Mouse (Mus musculus): ENCODE data around the gene Wfdc16. TPM values are rescaled to one million over a fixed set of nuclear protein-coding genes. Genes with fewer than 3 reads are reported as not detected.
"Not testable (repeated sequence)": the region's sequence is repeated elsewhere in the genome, so short reads cannot be mapped to it uniquely, and the experiment has no call there.

Gene Wfdc16
- polyA plus RNA-seq, 1 experiment, result 0.12 TPM

- no peaks in the 10 kb centered on the region for H3K4me1 ChIP-seq (ENCODE audit: control insufficient read depth, insufficient read depth, low read length)
- H3K36me3 ChIP-seq (ENCODE audit: control insufficient read depth, insufficient read depth, low read length), result no peaks in the 10 kb centered on the region
- H3K27me3 ChIP-seq (ENCODE audit: control insufficient read depth, insufficient read depth, low read length), result no peaks in the 10 kb centered on the region
- H3K4me3 ChIP-seq (ENCODE audit: control insufficient read depth, low read depth, low read length), result no peak overlapping the region
- TF ChIP-seq POLR2A (IDR thresholded peaks at IDR 0.05; ENCODE audit: control insufficient read depth, low read depth, low read length) (no peak), CTCF (IDR thresholded peaks at IDR 0.05; ENCODE audit: control insufficient read depth, insufficient read depth, insufficient replicate concordance, low read depth, low read length) (peak; percentile 28; the same call in 1 of the 2 replicates)
- no peak overlapping the region for H3K27ac ChIP-seq (ENCODE audit: control insufficient read depth, insufficient read depth, low read depth, low read length)
Observed at GRCm38 (mm10) chr2:164600179-164600578, 38.4 kb downstream of the Wfdc16 start.

GRCm38 (mm10) chr2:164593494-164593893 is 45.1 kb downstream of the Wfdc16 start, which contains the start of gene Eppin:
Gene Eppin, minus strand, starts transcription at chr2:164593594.
- TF ChIP-seq POLR2A (IDR thresholded peaks at IDR 0.05; ENCODE audit: control insufficient read depth, low read depth, low read length) (no peak), CTCF (IDR thresholded peaks at IDR 0.05; ENCODE audit: control insufficient read depth, insufficient read depth, insufficient replicate concordance, low read depth, low read length) (no peak)
- Histone ChIP-seq H3K4me1 (ENCODE audit: control insufficient read depth, insufficient read depth, low read length) (peaks cover 13% of the 10 kb centered on the region), H3K27ac (ENCODE audit: control insufficient read depth, insufficient read depth, low read depth, low read length) (peak within 1 kb of the TSS; percentile 83), H3K4me3 (ENCODE audit: control insufficient read depth, low read depth, low read length) (no peak within 1 kb of the TSS), H3K36me3 (ENCODE audit: control insufficient read depth, insufficient read depth, low read length) (no peaks in the 10 kb centered on the region), H3K27me3 (ENCODE audit: control insufficient read depth, insufficient read depth, low read length) (no peaks in the 10 kb centered on the region)

GRCm38 (mm10) chr2:164592014-164592413 is 46.6 kb downstream of the Wfdc16 start:
- no peaks in the 10 kb centered on the region for H3K27me3 ChIP-seq (ENCODE audit: control insufficient read depth, insufficient read depth, low read length)
- H3K27ac ChIP-seq (ENCODE audit: control insufficient read depth, insufficient read depth, low read depth, low read length), result peak overlapping the region; percentile 83
- TF ChIP-seq CTCF (IDR thresholded peaks at IDR 0.05; ENCODE audit: control insufficient read depth, insufficient read depth, insufficient replicate concordance, low read depth, low read length), result peak; percentile 39; the same call in 1 of the 2 replicates
- no peak for TF ChIP-seq POLR2A (IDR thresholded peaks at IDR 0.05; ENCODE audit: control insufficient read depth, low read depth, low read length)
- H3K4me3 ChIP-seq (ENCODE audit: control insufficient read depth, low read depth, low read length), result no peak overlapping the region
- no peaks in the 10 kb centered on the region for H3K36me3 ChIP-seq (ENCODE audit: control insufficient read depth, insufficient read depth, low read length)
- H3K4me1 ChIP-seq (ENCODE audit: control insufficient read depth, insufficient read depth, low read length), result peaks cover 13% of the 10 kb centered on the region

- peaks cover 14% of the 10 kb centered on the region for H3K4me1 ChIP-seq (ENCODE audit: control insufficient read depth, insufficient read depth, low read length)
- H3K4me3 ChIP-seq (ENCODE audit: control insufficient read depth, low read depth, low read length); H3K36me3 ChIP-seq (ENCODE audit: control insufficient read depth, insufficient read depth, low read length); H3K27me3 ChIP-seq (ENCODE audit: control insufficient read depth, insufficient read depth, low read length): not testable (repeated sequence)
- H3K27ac ChIP-seq (ENCODE audit: control insufficient read depth, insufficient read depth, low read depth, low read length), result peak within 1 kb of the TSS; percentile 51
- TF ChIP-seq POLR2A (IDR thresholded peaks at IDR 0.05; ENCODE audit: control insufficient read depth, low read depth, low read length), result 0 out of 2 replicates have a peak, but pooled peaks have one; percentile 29
Observed at GRCm38 (mm10) chr2:164585025-164585725, 53.4 kb downstream of the Wfdc16 start, which contains the start of gene Wfdc6a. Gene Wfdc6a, minus strand, starts transcription at chr2:164585447.

Other genes starting within 250 kb of the Wfdc16 start
- gene Slpi, start 249.7 kb downstream of the Wfdc16 start, polyA plus RNA-seq (2012; rRNA removed), result 2.2 and 2.8 TPM in 2 replicates
- gene Rbpjl, start 235.7 kb downstream of the Wfdc16 start, polyA plus RNA-seq (2012; rRNA removed), result 0.04 and 0.05 TPM in 2 replicates
- 0.19 and 0.26 TPM in 2 replicates for gene Matn4, start 233.6 kb downstream of the Wfdc16 start, polyA plus RNA-seq (2012; rRNA removed)
- gene Sdc4, start 194.9 kb downstream of the Wfdc16 start, polyA plus RNA-seq (2012; rRNA removed), result 12.2 and 16.6 TPM in 2 replicates
- gene Sys1, start 181.8 kb downstream of the Wfdc16 start, polyA plus RNA-seq (2012; rRNA removed), result 26.1 and 26.4 TPM in 2 replicates
- gene Gm20458, start 177.8 kb downstream of the Wfdc16 start, polyA plus RNA-seq (2012; rRNA removed), result 5.0 and 5.6 TPM in 2 replicates
- gene Trp53tg5, start 165.1 kb downstream of the Wfdc16 start, polyA plus RNA-seq (2012; rRNA removed), result 97.8 and 104 TPM in 2 replicates
- 16.5 and 17.0 TPM in 2 replicates for gene Dbndd2, start 152.7 kb downstream of the Wfdc16 start, polyA plus RNA-seq (2012; rRNA removed)
- gene Pigt, start 141.3 kb downstream of the Wfdc16 start, polyA plus RNA-seq (2012; rRNA removed), result 77.6 and 85.6 TPM in 2 replicates
- 0.51 and 0.72 TPM in 2 replicates for gene Wfdc2, start 76.4 kb downstream of the Wfdc16 start, polyA plus RNA-seq (2012; rRNA removed)
- 37.5 TPM in 1 of 2 replicates, not detected in the other for gene Spint3, start 65.3 kb downstream of the Wfdc16 start, polyA plus RNA-seq (2012; rRNA removed)
- gene Wfdc6a, start 53.3 kb downstream of the Wfdc16 start, polyA plus RNA-seq (2012; rRNA removed), result 23.9 and 25.0 TPM in 2 replicates
- 52.4 and 70.8 TPM in 2 replicates for gene Eppin, start 45.2 kb downstream of the Wfdc16 start, polyA plus RNA-seq (2012; rRNA removed)
- 2.4 and 17.5 TPM in 2 replicates for gene Wfdc6b, start 25.3 kb downstream of the Wfdc16 start, polyA plus RNA-seq (2012; rRNA removed)
- 3.8 and 15.4 TPM in 2 replicates for gene Wfdc8, start 25.2 kb downstream of the Wfdc16 start, polyA plus RNA-seq (2012; rRNA removed)
- gene Wfdc10, start 17.2 kb upstream of the Wfdc16 start, polyA plus RNA-seq (2012; rRNA removed), result 163 and 447 TPM in 2 replicates
- 0.48 and 29.2 TPM in 2 replicates for gene Wfdc9, start 17.8 kb upstream of the Wfdc16 start, polyA plus RNA-seq (2012; rRNA removed)
- gene Wfdc11, start 35.3 kb upstream of the Wfdc16 start, polyA plus RNA-seq (2012; rRNA removed), result 0.20 TPM in 1 of 2 replicates, not detected in the other
- 0.32 and 36.5 TPM in 2 replicates for gene Wfdc13, start 46.3 kb upstream of the Wfdc16 start, polyA plus RNA-seq (2012; rRNA removed)
- gene Spint4, start 59.7 kb upstream of the Wfdc16 start, polyA plus RNA-seq (2012; rRNA removed), result not detected in 2 replicates
- 0.69 and 0.93 TPM in 2 replicates for gene Spint5, start 76.5 kb upstream of the Wfdc16 start, polyA plus RNA-seq (2012; rRNA removed)
- 118 and 120 TPM in 2 replicates for gene Wfdc3, start 107.1 kb upstream of the Wfdc16 start, polyA plus RNA-seq (2012; rRNA removed)
- 32.4 and 43.1 TPM in 2 replicates for gene Dnttip1, start 107.2 kb upstream of the Wfdc16 start, polyA plus RNA-seq (2012; rRNA removed)
- 57.7 and 60.0 TPM in 2 replicates for gene Ube2c, start 131.1 kb upstream of the Wfdc16 start, polyA plus RNA-seq (2012; rRNA removed)
- gene Tnnc2, start 141.2 kb upstream of the Wfdc16 start, polyA plus RNA-seq (2012; rRNA removed), result 0.89 and 5.6 TPM in 2 replicates
- 9.7 and 11.9 TPM in 2 replicates for gene Snx21, start 147.0 kb upstream of the Wfdc16 start, polyA plus RNA-seq (2012; rRNA removed)
- 45.6 and 47.9 TPM in 2 replicates for gene Acot8, start 166.1 kb upstream of the Wfdc16 start, polyA plus RNA-seq (2012; rRNA removed)
- gene Zswim3, start 166.3 kb upstream of the Wfdc16 start, polyA plus RNA-seq (2012; rRNA removed), result 18.0 and 19.5 TPM in 2 replicates
- 25.3 and 26.0 TPM in 2 replicates for gene Zswim1, start 183.9 kb upstream of the Wfdc16 start, polyA plus RNA-seq (2012; rRNA removed)
- 154 and 173 TPM in 2 replicates for gene Spata25, start 189.7 kb upstream of the Wfdc16 start, polyA plus RNA-seq (2012; rRNA removed)
- gene Ctsa, start 194.1 kb upstream of the Wfdc16 start, polyA plus RNA-seq (2012; rRNA removed), result 22.7 and 25.9 TPM in 2 replicates
- gene Neurl2, start 194.7 kb upstream of the Wfdc16 start, polyA plus RNA-seq (2012; rRNA removed), result 1.2 and 1.3 TPM in 2 replicates
- 18.0 and 23.7 TPM in 2 replicates for gene Pltp, start 218.9 kb upstream of the Wfdc16 start, polyA plus RNA-seq (2012; rRNA removed)
- gene Pcif1, start 240.5 kb upstream of the Wfdc16 start, polyA plus RNA-seq (2012; rRNA removed), result 17.0 and 19.3 TPM in 2 replicates

Data from testis, adult 2 months (tissue).